ENCODE assay signal across 8 mouse cellular contexts in the genomic region with DNA sequence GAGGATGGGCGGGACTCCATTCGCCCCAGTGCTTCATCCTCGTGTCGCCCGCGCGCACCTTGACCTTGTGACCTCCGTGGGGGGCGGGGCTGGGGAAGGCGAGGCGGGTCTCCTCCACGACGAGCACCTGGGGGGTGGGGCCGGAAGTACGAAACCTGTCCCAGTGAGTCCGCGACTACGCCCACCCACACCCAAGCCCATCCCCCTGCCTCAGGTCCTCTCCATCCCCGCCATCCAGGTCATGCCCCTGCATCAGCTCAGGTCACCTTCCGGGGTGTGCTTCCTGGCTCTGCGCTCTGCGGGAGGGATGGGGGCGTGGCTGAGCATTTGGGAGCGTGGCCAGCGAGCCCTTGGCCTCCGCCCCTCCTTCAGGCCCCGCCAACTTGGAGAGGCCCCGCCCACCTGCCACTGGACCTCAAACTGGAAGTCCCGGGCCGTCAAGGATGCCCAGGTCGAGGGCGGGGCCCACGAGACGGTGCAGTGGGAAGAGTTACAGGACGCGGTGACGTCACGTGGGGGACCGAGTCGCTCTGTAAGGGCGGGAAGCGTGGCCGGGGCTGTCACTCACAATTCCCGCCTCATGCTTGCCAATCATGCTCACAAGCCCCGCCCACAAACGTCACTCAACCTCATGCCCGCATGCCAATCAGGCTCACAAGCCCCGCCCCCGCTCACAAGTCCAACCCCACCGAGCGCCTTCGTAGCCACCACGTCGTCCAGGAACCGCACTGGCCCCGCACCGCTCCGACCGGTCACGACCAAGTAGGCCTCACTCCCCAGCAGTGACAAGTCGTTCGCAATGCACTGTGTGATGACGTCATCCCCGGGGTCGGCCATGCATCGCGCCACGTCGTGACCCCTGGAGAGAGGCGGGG. TPM values are rescaled to one million over a fixed set of nuclear protein-coding genes. Genes with fewer than 3 reads are reported as not detected.
DNase-seq lines count a peak whose midpoint lies in the region; ATAC-seq lines count a peak whose summit lies in the region.

No protein-coding gene starts in this region.

- WGBS in hindbrain, embryonic 13.5 days, result 9% methylated on average over 69 of the region's 70 CpGs

- H3K4me3 ChIP-seq in hindbrain, embryonic 13.5 days, result peak overlapping the region; percentile 56

- H3K4me2 ChIP-seq in hindbrain, embryonic 13.5 days, result peak overlapping the region; percentile 59

- ATAC-seq in hindbrain, embryonic 13.5 days (ENCODE audit: low FRiP score), result peak; percentile 63

- H3K4me1 ChIP-seq in hindbrain, embryonic 13.5 days (replicated peaks), result peaks cover 3% of the 10 kb centered on the region

- H3K9ac ChIP-seq in hindbrain, embryonic 13.5 days, result peak overlapping the region; percentile 58

- peak; percentile 90 for DNase-seq in ZHBTc4 (ENCODE audit: low read depth, low spot score)
- peak; percentile 79 to 92 for DNase-seq in cerebellum, postnatal 14 days
- DNase-seq in frontal cortex, adult 2 months (ENCODE audit: extremely low spot score in 1 of 2, low spot score in 1 of 2), result peak; percentile 86 to 87
- DNase-seq in layer of hippocampus, postnatal 25 days (ENCODE audit: extremely low spot score in 1 of 2, low spot score in 1 of 2), result peak; percentile 76
- peak; percentile 63 for DNase-seq in lung, postnatal 10 days
- peak; percentile 94 for DNase-seq in retina, postnatal 1 day
- peak; percentile 35 to 67 for DNase-seq in thymus, postnatal 36 days

- peaks cover 7% of the 10 kb centered on the region; the same call in 1 of the 2 replicates for H3K36me3 ChIP-seq in hindbrain, embryonic 13.5 days

- no peaks in the 10 kb centered on the region for H3K27me3 ChIP-seq in hindbrain, embryonic 13.5 days

- H3K9me3 ChIP-seq in hindbrain, embryonic 13.5 days, result 0 out of 2 replicates have a peak, but pooled peaks cover 3% of the 10 kb centered on the region

- peak overlapping the region; percentile 93 for H3K27ac ChIP-seq in hindbrain, embryonic 13.5 days

RNA-seq across cellular contexts. Expression of a gene that starts 2.5 kb away (rescaled TPM):
- 178 and 209 TPM in 2 replicates for polyA plus RNA-seq in frontal cortex, adult 2 months (2012; rRNA removed)
- 48.4 and 56.6 TPM in 2 replicates for polyA plus RNA-seq in hindbrain, embryonic 13.5 days (2015; fragmentation: Nextera tagmentation; extraction: Ambion mirVana)
- total RNA-seq in layer of hippocampus, postnatal 25 days (2021), result 10 to 100 TPM; 26.0 to 34.3 TPM

RNA-seq across cellular contexts. Expression of a gene that starts 42.1 kb away (rescaled TPM):
- not detected in 2 replicates for polyA plus RNA-seq in frontal cortex, adult 2 months (2012; rRNA removed)
- polyA plus RNA-seq in hindbrain, embryonic 13.5 days (2015; fragmentation: Nextera tagmentation; extraction: Ambion mirVana), result not detected in 2 replicates
- total RNA-seq in layer of hippocampus, postnatal 25 days (2021), result not detected

RNA-seq across cellular contexts. Expression of a gene that starts 49.7 kb away (rescaled TPM):
- polyA plus RNA-seq in frontal cortex, adult 2 months (2012; rRNA removed), result 0.06 and 0.15 TPM in 2 replicates
- 0.12 TPM in 1 of 2 replicates, not detected in the other for polyA plus RNA-seq in hindbrain, embryonic 13.5 days (2015; fragmentation: Nextera tagmentation; extraction: Ambion mirVana)
- not detected for total RNA-seq in layer of hippocampus, postnatal 25 days (2021)

Comparison
In these comparisons a context has a peak if more than half of its experiments do, and no peak if none do; other contexts are left out.
1. Peak in every context shown above with its lines: DNase-seq, ATAC-seq, H3K4me3 ChIP-seq and H3K27ac ChIP-seq.